Mouse (Mus musculus) brain, embryonic 18.5 days (tissue): ENCODE results near the gene Cops7a.
A peak's percentile ranks its signal among the peaks of the same experiment; 100 is the strongest.

Experiments used
- DNase-seq: peaks from one replicate; pipeline ENCODE4 v3.0.0-alpha.2; 2012; ENCODE audit warnings: low read depth, low spot score

Gene Cops7a

GRCm38 (mm10) chr6:124958127-124958526 lies 7.2 kb downstream of the Cops7a start:
- DNase-seq: no peak

- DNase-seq: no peak
Measured at GRCm38 (mm10) chr6:124955212-124955611, 10.1 kb downstream of the Cops7a start.

GRCm38 (mm10) chr6:124953991-124954715 lies 11.2 kb downstream of the Cops7a start:
- no peak for DNase-seq

GRCm38 (mm10) chr6:124943526-124943925 lies 21.8 kb downstream of the Cops7a start:
- DNase-seq: no peak

- no peak for DNase-seq
Measured at GRCm38 (mm10) chr6:124941679-124942078, 23.7 kb downstream of the Cops7a start.

GRCm38 (mm10) chr6:124938554-124938953 lies 26.8 kb downstream of the Cops7a start:
- DNase-seq: no peak

GRCm38 (mm10) chr6:124937493-124937892 lies 27.8 kb downstream of the Cops7a start:
- DNase-seq: no peak

- no peak for DNase-seq
Measured at GRCm38 (mm10) chr6:124936681-124937080, 28.7 kb downstream of the Cops7a start.

GRCm38 (mm10) chr6:124934670-124935069 lies 30.7 kb downstream of the Cops7a start:
- DNase-seq: no peak

GRCm38 (mm10) chr6:124933127-124933526 lies 32.2 kb downstream of the Cops7a start:
- DNase-seq: no peak

- no peak for DNase-seq
Measured at GRCm38 (mm10) chr6:124932314-124932695, 33.0 kb downstream of the Cops7a start.

GRCm38 (mm10) chr6:124931525-124932313 lies 33.6 kb downstream of the Cops7a start:
- no peak for DNase-seq

GRCm38 (mm10) chr6:124930754-124931524 lies 34.4 kb downstream of the Cops7a start, which contains the start of gene Mlf2:
Gene Mlf2, plus strand, starts transcription at chr6:124931386.
- peak; percentile 93 for DNase-seq

- no peak for DNase-seq
Measured at GRCm38 (mm10) chr6:124930231-124930630, 35.1 kb downstream of the Cops7a start.

- DNase-seq: no peak
Measured at GRCm38 (mm10) chr6:124925941-124926340, 39.4 kb downstream of the Cops7a start.

GRCm38 (mm10) chr6:124925173-124925793 lies 40.1 kb downstream of the Cops7a start:
- DNase-seq: no peak

- no peak for DNase-seq
Measured at GRCm38 (mm10) chr6:124921539-124921938, 43.8 kb downstream of the Cops7a start.

GRCm38 (mm10) chr6:124920318-124921085 lies 44.8 kb downstream of the Cops7a start:
- DNase-seq: no peak

- peak; percentile 98 for DNase-seq
Measured at GRCm38 (mm10) chr6:124919695-124920317, 45.5 kb downstream of the Cops7a start, which contains the start of gene Ptms. Gene Ptms, minus strand, starts transcription at chr6:124920103.

- no peak for DNase-seq
Measured at GRCm38 (mm10) chr6:124918890-124919627, 46.3 kb downstream of the Cops7a start.
